Mouse (Mus musculus) colon, adult 2 months (tissue): ENCODE data around the gene Shld2. TPM values are rescaled to one million over a fixed set of nuclear protein-coding genes. Genes with fewer than 3 reads are reported as not detected.

Experiments used
- polyA plus RNA-seq: library from polyadenylated mRNA; depleted of rRNA; stranded (reverse); fragments of >200 nt; gene quantifications from 2 replicates; pipeline ENCODE4 v1.2.3, GENCODE M21; 2012; rRNA removed

Gene Shld2
- 1.0 and 1.6 TPM in 2 replicates for polyA plus RNA-seq

DNA sequence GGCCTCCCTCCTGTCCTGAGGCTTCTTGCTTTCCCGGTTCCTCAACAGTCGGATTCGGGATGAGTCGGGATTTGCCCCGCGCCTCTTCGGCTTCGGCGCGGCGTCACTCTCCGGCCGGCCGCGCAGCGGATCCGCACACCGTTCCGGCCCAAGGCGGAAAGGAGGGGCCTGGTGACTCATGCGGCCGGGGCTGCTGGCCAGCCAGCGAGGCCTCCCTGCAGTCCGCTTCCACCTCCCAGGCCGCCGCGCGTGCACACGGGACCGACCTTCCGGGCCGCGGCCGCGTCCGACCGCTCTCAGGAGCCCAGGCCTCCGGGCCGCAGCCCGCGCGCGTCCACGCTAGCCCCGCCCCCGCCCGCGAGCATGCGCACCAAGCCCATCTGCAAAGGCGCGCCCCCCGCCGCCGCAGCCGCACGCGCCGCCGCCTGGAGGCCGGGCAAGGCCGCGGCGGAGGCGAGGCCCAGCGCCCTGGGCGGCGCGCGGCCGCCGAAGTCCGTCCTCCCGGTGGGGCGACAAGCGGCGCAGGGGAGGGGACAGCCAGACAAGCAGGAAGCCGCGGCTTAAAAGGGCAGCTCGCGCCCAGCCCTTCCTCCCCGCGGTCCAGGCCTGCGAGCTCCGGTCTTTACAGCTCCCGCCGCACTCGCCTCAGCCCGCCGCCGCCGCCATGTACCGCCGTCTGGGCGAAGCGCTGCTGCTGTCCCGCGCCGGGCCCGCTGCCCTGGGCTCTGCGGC is at the start of gene Shld2, which contains the start of gene Glud1:
Gene Shld2 (minus strand): TSS at position 260 of the 732 bp plus-strand sequence.
Gene Glud1 (plus strand): TSS at position 494 of the 732 bp plus-strand sequence.

DNA sequence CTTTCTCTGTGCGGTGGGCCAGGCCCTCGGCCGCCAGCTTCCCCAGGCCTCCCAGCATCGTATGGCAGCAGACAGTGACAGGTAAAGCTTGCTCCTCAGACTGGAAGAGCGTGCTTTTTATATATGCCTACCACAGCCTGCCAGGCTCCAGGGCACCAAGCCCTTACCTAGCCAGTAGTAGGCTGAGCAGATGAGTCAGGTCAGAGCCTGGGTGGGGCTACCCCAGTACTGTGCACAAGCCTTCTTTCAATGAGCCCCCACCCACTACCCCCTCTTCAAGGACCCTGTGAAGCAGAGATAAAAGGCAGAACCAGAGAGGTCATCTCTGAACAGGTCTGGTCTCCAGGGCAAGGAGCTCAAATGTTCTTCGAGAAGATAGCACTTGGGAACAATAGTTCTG is 45.0 kb upstream of the Shld2 start, which contains the start of gene Fam25c:
Gene Fam25c (minus strand): TSS at position 133 of the 400 bp plus-strand sequence.

DNA sequence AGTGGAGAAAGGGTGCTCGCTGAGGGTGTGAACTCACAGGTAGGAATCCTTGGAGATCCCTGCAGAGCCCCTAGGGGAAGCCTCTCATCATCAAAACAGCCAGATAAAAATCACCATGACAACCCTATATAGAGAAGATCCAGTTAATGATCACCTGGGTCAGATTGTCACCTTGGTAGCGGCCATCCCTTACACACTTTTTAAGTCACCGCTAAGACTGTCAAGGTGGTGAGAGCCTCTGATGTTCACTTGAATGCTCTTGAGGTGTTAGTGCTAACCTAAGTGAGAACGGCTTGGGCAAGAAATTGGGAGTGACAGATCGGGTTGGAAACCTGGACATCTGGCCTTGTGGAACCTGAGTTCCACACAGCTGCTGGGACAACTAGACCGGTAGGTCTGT is 91.0 kb downstream of the Shld2 start, which contains the start of gene Syt15:
Gene Syt15 (plus strand): TSS at position 301 of the 400 bp plus-strand sequence.

DNA sequence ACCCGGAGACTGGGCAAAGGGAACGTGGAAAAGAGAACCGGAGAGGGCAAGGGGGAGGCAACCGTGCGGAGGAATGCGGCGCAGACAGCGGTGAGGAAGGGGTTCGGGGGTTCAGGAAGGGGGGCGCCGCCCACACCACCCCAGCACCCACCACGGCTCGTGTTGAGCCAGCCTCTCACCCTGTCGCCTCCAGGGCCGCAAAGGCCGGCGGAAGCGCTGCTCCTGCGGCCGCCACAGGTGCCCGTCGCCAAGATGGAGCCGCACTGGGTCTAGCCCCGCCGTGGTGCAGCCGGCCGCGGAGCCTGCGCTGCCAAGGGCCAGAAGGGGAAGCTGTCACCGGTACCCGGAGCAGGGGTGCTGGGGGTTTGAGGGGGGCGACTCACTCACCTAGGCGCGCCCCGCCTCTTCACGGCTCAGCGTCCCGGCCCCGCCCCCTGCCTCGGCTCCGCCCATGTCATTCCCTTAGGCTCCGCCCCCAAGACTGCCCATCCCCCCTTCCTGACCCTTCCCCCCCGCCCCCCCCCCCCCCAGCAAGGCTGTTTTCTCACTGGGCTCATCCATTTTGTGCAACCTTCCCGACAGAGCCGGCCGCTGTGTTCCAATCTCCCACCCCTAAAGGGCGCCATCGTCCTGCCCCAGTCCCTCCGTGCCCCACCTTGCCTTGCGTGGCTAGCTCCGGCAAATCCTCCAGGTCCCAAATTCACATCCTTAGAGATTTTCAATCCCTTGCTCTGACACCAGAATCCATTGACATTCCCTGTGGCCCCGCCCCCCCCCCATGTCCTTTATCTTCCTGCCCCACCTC is 108.9 kb downstream of the Shld2 start, which contains the start of gene Gprin2:
Gene Gprin2 (minus strand): TSS at position 423 of the 805 bp plus-strand sequence.

Other genes starting within 250 kb of the Shld2 start
- gene Anxa8, start 224.5 kb downstream of the Shld2 start, polyA plus RNA-seq: 13.3 and 18.1 TPM in 2 replicates
- 1.6 and 2.0 TPM in 2 replicates for gene A630023A22Rik, start 207.7 kb downstream of the Shld2 start, polyA plus RNA-seq
- 5.6 and 8.7 TPM in 2 replicates for gene Npy4r, start 158.0 kb downstream of the Shld2 start, polyA plus RNA-seq
- 0.09 and 0.28 TPM in 2 replicates for gene Gprin2, start 108.8 kb downstream of the Shld2 start, polyA plus RNA-seq
- gene Syt15, start 90.9 kb downstream of the Shld2 start, polyA plus RNA-seq: 3.3 and 3.8 TPM in 2 replicates
- gene Glud1, start 234 bp upstream of the Shld2 start, polyA plus RNA-seq: 81.8 and 96.5 TPM in 2 replicates
- gene Fam25c, start 44.9 kb upstream of the Shld2 start, polyA plus RNA-seq: 0.44 TPM in 1 of 2 replicates, not detected in the other
- 16.8 and 17.8 TPM in 2 replicates for gene Sncg, start 64.3 kb upstream of the Shld2 start, polyA plus RNA-seq
- 6.9 and 8.0 TPM in 2 replicates for gene Mmrn2, start 65.0 kb upstream of the Shld2 start, polyA plus RNA-seq
- 5.0 and 7.4 TPM in 2 replicates for gene Bmpr1a, start 192.8 kb upstream of the Shld2 start, polyA plus RNA-seq
- gene 9230112D13Rik, start 212.3 kb upstream of the Shld2 start, polyA plus RNA-seq: not detected in 2 replicates